8 mouse cellular contexts compared by ENCODE assay signal in the genomic region with DNA sequence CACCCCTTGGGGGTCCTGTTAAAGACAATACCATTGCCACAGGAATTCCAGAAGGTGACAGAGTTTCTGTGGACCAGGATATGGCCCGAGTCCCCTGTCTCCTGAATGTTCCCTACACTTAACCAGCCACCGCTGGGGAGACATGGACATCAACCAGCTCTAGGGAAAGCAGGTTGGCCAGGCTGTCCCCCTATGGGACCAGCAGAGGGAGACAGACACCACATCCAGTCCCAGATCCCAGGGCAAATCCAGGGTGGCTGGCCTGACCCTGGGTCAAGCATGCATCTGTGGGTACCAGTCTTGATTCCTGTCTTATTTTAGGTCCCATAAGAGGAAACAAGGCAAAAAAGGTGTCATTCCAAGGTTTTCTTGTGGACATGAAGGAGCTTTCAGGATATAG. TPM values are rescaled to one million over a fixed set of nuclear protein-coding genes. Genes with fewer than 3 reads are reported as not detected.
A peak's percentile ranks its signal among the peaks of the same experiment; 100 is the strongest.
DNase-seq lines count a peak whose midpoint lies in the region; ATAC-seq and TF ChIP-seq lines count a peak whose summit lies in the region.

No protein-coding gene starts in this region.

- no peak for TF ChIP-seq POLR2A in liver, adult 2 months (IDR thresholded peaks at IDR 0.05; ENCODE audit: extremely low read depth, insufficient read depth, low read length)

- no peak overlapping the region for H3K4me3 ChIP-seq in G1E (ENCODE audit: low read depth, low read length)
- no peak overlapping the region for H3K4me3 ChIP-seq in gastrocnemius, adult 2 months
- H3K4me3 ChIP-seq in intestine, embryonic 16.5 days (ENCODE audit: low read length): no peak overlapping the region
- H3K4me3 ChIP-seq in liver, adult 2 months (ENCODE audit: insufficient read depth, low read depth, low read length): no peak overlapping the region
- no peak overlapping the region for H3K4me3 ChIP-seq in neural tube, embryonic 11.5 days (ENCODE audit: low read depth, low read length)

- peak; percentile 45; the same call in 1 of the 2 replicates for ATAC-seq in G1E (ENCODE audit: extremely low read depth, insufficient number of reproducible peaks, low FRiP score, poor library complexity, severe bottlenecking)
- ATAC-seq in intestine, embryonic 16.5 days: peak; percentile 64; the same call in 1 of the 2 replicates
- no peak for ATAC-seq in neural tube, embryonic 11.5 days (ENCODE audit: insufficient read depth, low FRiP score, low TSS enrichment)

- H3K4me2 ChIP-seq in intestine, embryonic 16.5 days (ENCODE audit: low read depth, low read length): no peak overlapping the region
- no peak overlapping the region for H3K4me2 ChIP-seq in neural tube, embryonic 11.5 days (ENCODE audit: low read depth)

- H3K36me3 ChIP-seq in G1E (replicated peaks): no peaks in the 10 kb centered on the region
- H3K36me3 ChIP-seq in intestine, embryonic 16.5 days (ENCODE audit: control insufficient read depth, insufficient read depth, low read length): no peaks in the 10 kb centered on the region
- H3K36me3 ChIP-seq in liver, adult 2 months (ENCODE audit: control insufficient read depth, insufficient read depth, low read length): no peaks in the 10 kb centered on the region
- no peaks in the 10 kb centered on the region for H3K36me3 ChIP-seq in neural tube, embryonic 11.5 days (ENCODE audit: control insufficient read depth, insufficient read depth, low read length)

- H3K27me3 ChIP-seq in G1E (ENCODE audit: insufficient read depth, low read length): peaks cover 77% of the 10 kb centered on the region
- no peaks in the 10 kb centered on the region for H3K27me3 ChIP-seq in intestine, embryonic 16.5 days (replicated peaks; ENCODE audit: control insufficient read depth, insufficient read depth, low read length)
- H3K27me3 ChIP-seq in liver, adult 2 months (ENCODE audit: control insufficient read depth, insufficient read depth, low read length): no peaks in the 10 kb centered on the region
- H3K27me3 ChIP-seq in neural tube, embryonic 11.5 days (ENCODE audit: control insufficient read depth, insufficient read depth, low read length): peaks cover 7% of the 10 kb centered on the region; the same call in 1 of the 2 replicates

- no peak overlapping the region for H3K9ac ChIP-seq in intestine, embryonic 16.5 days (ENCODE audit: low read depth, low read length)
- H3K9ac ChIP-seq in liver, adult 2 months (ENCODE audit: low read depth, low read length): no peak overlapping the region
- no peak overlapping the region for H3K9ac ChIP-seq in neural tube, embryonic 11.5 days (ENCODE audit: low read length)

- no peaks in the 10 kb centered on the region for H3K79me2 ChIP-seq in liver, adult 2 months (ENCODE audit: control insufficient read depth, insufficient read depth, low read length)

- peak; percentile 83 for TF ChIP-seq CTCF in G1E (IDR thresholded peaks at IDR 0.05; ENCODE audit: low read depth, low read length)
- TF ChIP-seq CTCF in gastrocnemius, adult 2 months (IDR thresholded peaks at IDR 0.05): no peak; the same call in 1 of the 2 replicates
- peak; percentile 100 for TF ChIP-seq CTCF in liver, adult 2 months (IDR thresholded peaks at IDR 0.05; ENCODE audit: low read depth, low read length)

- intact Hi-C loops in gastrocnemius, adult 2 months (cut with DNase I): loop anchor here (1.0 to 2.0 kb wide), 2 partner anchors 21 to 104 kb away; no protein-coding TSS in a partner anchor

- WGBS in intestine, embryonic 16.5 days: 5% methylated on average over 2 of the region's 2 CpGs
- WGBS in liver, adult 2 months: 3% methylated on average over 2 of the region's 2 CpGs
- 0% methylated on average over 2 of the region's 2 CpGs for WGBS in neural tube, embryonic 11.5 days

- H3K4me1 ChIP-seq in G1E (ENCODE audit: insufficient read depth, low read depth, low read length): peaks cover 26% of the 10 kb centered on the region
- H3K4me1 ChIP-seq in intestine, embryonic 16.5 days (ENCODE audit: control insufficient read depth, insufficient read depth, low read length): peaks cover 3% of the 10 kb centered on the region; the same call in 1 of the 2 replicates
- 0 out of 2 replicates have a peak, but pooled peaks cover 3% of the 10 kb centered on the region for H3K4me1 ChIP-seq in liver, adult 2 months (ENCODE audit: control insufficient read depth, insufficient read depth, low read length)
- no peaks in the 10 kb centered on the region; the same call in 1 of the 2 replicates for H3K4me1 ChIP-seq in neural tube, embryonic 11.5 days (ENCODE audit: control insufficient read depth, insufficient read depth, low read length)

- DNase-seq in 3T3-L1 (ENCODE audit: low read depth, low spot score): peak; percentile 92
- DNase-seq in G1E (ENCODE audit: low spot score): peak; percentile 79
- DNase-seq in cerebellum, adult 9-10 months: peak; percentile 81
- peak; percentile 82 for DNase-seq in gastrocnemius, adult 2 months
- DNase-seq in liver, adult 2 months (ENCODE audit: extremely low read depth, low read depth, low spot score): peak; percentile 60
- DNase-seq in neural tube, embryonic 11.5 days (ENCODE audit: low spot score): peak; percentile 73
- DNase-seq in right cerebral cortex, postnatal 36 days (ENCODE audit: low spot score in 2 of 2): no peak

- H3K27ac ChIP-seq in gastrocnemius, adult 2 months: no peak overlapping the region
- no peak overlapping the region for H3K27ac ChIP-seq in intestine, embryonic 16.5 days (ENCODE audit: low read length)
- no peak overlapping the region for H3K27ac ChIP-seq in liver, adult 2 months (replicated peaks; ENCODE audit: insufficient read depth, low read depth, low read length)
- no peak overlapping the region for H3K27ac ChIP-seq in neural tube, embryonic 11.5 days (ENCODE audit: low read depth, low read length)

- H3K9me3 ChIP-seq in G1E (replicated peaks): no peaks in the 10 kb centered on the region
- H3K9me3 ChIP-seq in intestine, embryonic 16.5 days (ENCODE audit: control insufficient read depth, low read length): no peaks in the 10 kb centered on the region
- H3K9me3 ChIP-seq in neural tube, embryonic 11.5 days (ENCODE audit: control insufficient read depth, low read length): no peaks in the 10 kb centered on the region

RNA-seq across cellular contexts. Expression of gene Rad9a, which starts 5.5 kb away (rescaled TPM):
- total RNA-seq in G1E (2014; fragmentation: Nextera tagmentation): 61.9 and 93.9 TPM in 2 replicates
- 27.5 and 29.2 TPM in 2 replicates for total RNA-seq in G1E (2017)
- 31.3 and 33.6 TPM in 2 replicates for polyA plus RNA-seq in G1E (2012)
- 1 to 10 TPM; 2.8 to 3.4 TPM for total RNA-seq in gastrocnemius, adult 2 months (2021)
- polyA plus RNA-seq in intestine, embryonic 16.5 days (2015; fragmentation: Nextera tagmentation; extraction: Ambion mirVana): 31.7 and 34.2 TPM in 2 replicates
- 0.74 and 1.3 TPM in 2 replicates for total RNA-seq in liver, adult 2 months (2014; rRNA removed)
- polyA plus RNA-seq in liver, adult 2 months (2012; rRNA removed): 7.0 and 7.5 TPM in 2 replicates
- 39.1 and 45.8 TPM in 2 replicates for polyA plus RNA-seq in neural tube, embryonic 11.5 days (2014; fragmentation: Nextera tagmentation; extraction: Ambion mirVana)

RNA-seq across cellular contexts. Expression of gene Clcf1, which starts 7.1 kb away (rescaled TPM):
- total RNA-seq in G1E (2014; fragmentation: Nextera tagmentation) (not detected in 2 replicates), G1E (2017) (0.06 and 0.27 TPM in 2 replicates)
- not detected in 2 replicates for polyA plus RNA-seq in G1E (2012)
- under 1 TPM; 0.38 to 0.89 TPM for total RNA-seq in gastrocnemius, adult 2 months (2021)
- polyA plus RNA-seq in intestine, embryonic 16.5 days (2015; fragmentation: Nextera tagmentation; extraction: Ambion mirVana): 5.9 TPM in 2 replicates
- total RNA-seq in liver, adult 2 months (2014; rRNA removed): 0.27 and 0.28 TPM in 2 replicates
- 0.87 and 3.8 TPM in 2 replicates for polyA plus RNA-seq in liver, adult 2 months (2012; rRNA removed)
- 0.81 and 1.7 TPM in 2 replicates for polyA plus RNA-seq in neural tube, embryonic 11.5 days (2014; fragmentation: Nextera tagmentation; extraction: Ambion mirVana)

RNA-seq across cellular contexts. Expression of gene AC109138.7, which starts 7.2 kb away (rescaled TPM):
- not detected in 2 replicates for total RNA-seq in G1E (2014; fragmentation: Nextera tagmentation)
- not detected in 2 replicates for total RNA-seq in G1E (2017)
- polyA plus RNA-seq in G1E (2012): 35.4 TPM in 1 of 2 replicates, not detected in the other
- not detected for total RNA-seq in gastrocnemius, adult 2 months (2021)
- not detected in 2 replicates for polyA plus RNA-seq in intestine, embryonic 16.5 days (2015; fragmentation: Nextera tagmentation; extraction: Ambion mirVana)
- not detected in 2 replicates for total RNA-seq in liver, adult 2 months (2014; rRNA removed)
- not detected in 2 replicates for polyA plus RNA-seq in liver, adult 2 months (2012; rRNA removed)
- polyA plus RNA-seq in neural tube, embryonic 11.5 days (2014; fragmentation: Nextera tagmentation; extraction: Ambion mirVana): not detected in 2 replicates

RNA-seq across cellular contexts. Expression of gene Ppp1ca, which starts 15.1 kb away (rescaled TPM):
- total RNA-seq in G1E (2014; fragmentation: Nextera tagmentation) (270 and 304 TPM in 2 replicates), G1E (2017) (565 and 679 TPM in 2 replicates)
- 547 and 673 TPM in 2 replicates for polyA plus RNA-seq in G1E (2012)
- 100 to 1,000 TPM; 201 to 214 TPM for total RNA-seq in gastrocnemius, adult 2 months (2021)
- 759 and 799 TPM in 2 replicates for polyA plus RNA-seq in intestine, embryonic 16.5 days (2015; fragmentation: Nextera tagmentation; extraction: Ambion mirVana)
- 170 TPM in 2 replicates for total RNA-seq in liver, adult 2 months (2014; rRNA removed)
- polyA plus RNA-seq in liver, adult 2 months (2012; rRNA removed): 399 and 571 TPM in 2 replicates
- 928 and 939 TPM in 2 replicates for polyA plus RNA-seq in neural tube, embryonic 11.5 days (2014; fragmentation: Nextera tagmentation; extraction: Ambion mirVana)

RNA-seq across cellular contexts. Expression of gene Tbc1d10c, which starts 15.9 kb away (rescaled TPM):
- total RNA-seq in G1E (2014; fragmentation: Nextera tagmentation): 12.8 and 13.0 TPM in 2 replicates
- 21.9 and 26.7 TPM in 2 replicates for total RNA-seq in G1E (2017)
- 32.8 and 36.0 TPM in 2 replicates for polyA plus RNA-seq in G1E (2012)
- 1 to 10 TPM; 6.7 to 6.8 TPM for total RNA-seq in gastrocnemius, adult 2 months (2021)
- 3.6 and 4.0 TPM in 2 replicates for polyA plus RNA-seq in intestine, embryonic 16.5 days (2015; fragmentation: Nextera tagmentation; extraction: Ambion mirVana)
- total RNA-seq in liver, adult 2 months (2014; rRNA removed): 0.46 and 1.4 TPM in 2 replicates
- 1.7 and 2.2 TPM in 2 replicates for polyA plus RNA-seq in liver, adult 2 months (2012; rRNA removed)
- 0.68 and 1.1 TPM in 2 replicates for polyA plus RNA-seq in neural tube, embryonic 11.5 days (2014; fragmentation: Nextera tagmentation; extraction: Ambion mirVana)

Comparison
In these comparisons a context has a peak if more than half of its experiments do, and no peak if none do; other contexts are left out.
1. DNase-seq: peak in 3T3-L1 (single experiment), G1E (single experiment), cerebellum, adult 9-10 months (single experiment), gastrocnemius, adult 2 months (single experiment), liver, adult 2 months (single experiment) and neural tube, embryonic 11.5 days (single experiment); none in right cerebral cortex, postnatal 36 days (0 of 2).